Mouse (Mus musculus): ENCODE measurements around the gene AC109138.7. TPM values are rescaled to one million over a fixed set of nuclear protein-coding genes. Genes with fewer than 3 reads are reported as not detected.

Gene AC109138.7
- polyA plus RNA-seq, 1 experiment: 0.90 TPM

GRCm38 (mm10) chr19:4194776-4195650, 19.1 kb upstream of the AC109138.7 start:
- Histone ChIP-seq H3ac (ENCODE audit: control insufficient read depth, insufficient read length, low read depth) (no peak overlapping the region), H3K79me3 (ENCODE audit: low read depth) (peaks cover 29% of the 10 kb centered on the region), H3K27me3 (ENCODE audit: control insufficient read depth, insufficient read depth, insufficient read length) (no peaks in the 10 kb centered on the region), H3K79me2 (ENCODE audit: control insufficient read depth, insufficient read depth) (peaks cover 60% of the 10 kb centered on the region), H3K36me3 (ENCODE audit: control insufficient read depth, insufficient read depth) (peaks cover 67% of the 10 kb centered on the region), H3K4me3 (ENCODE audit: insufficient read depth, poor library complexity, severe bottlenecking) (no peak overlapping the region)
- TF ChIP-seq CTCF (IDR thresholded peaks at IDR 0.05; ENCODE audit: control insufficient read depth, insufficient read depth, insufficient read length) (no peak), MYOD1 (IDR thresholded peaks at IDR 0.05; ENCODE audit: control insufficient read depth, insufficient read length, low read depth) (no peak), MYOG (IDR thresholded peaks at IDR 0.05; ENCODE audit: control insufficient read depth, extremely low read depth, insufficient read length) (no peak), USF1 (IDR thresholded peaks at IDR 0.05; ENCODE audit: low read depth) (no peak), CEBPB (IDR thresholded peaks at IDR 0.05; ENCODE audit: low read depth) (no peak), MAX (IDR thresholded peaks at IDR 0.05) (no peak), FOSL1 (IDR thresholded peaks at IDR 0.05; ENCODE audit: insufficient read depth, low read length, poor library complexity, severe bottlenecking) (no peak)

GRCm38 (mm10) chr19:4196048-4196447, 18.1 kb upstream of the AC109138.7 start:
- Histone ChIP-seq H3K27me3 (ENCODE audit: control insufficient read depth, insufficient read depth, insufficient read length) (no peaks in the 10 kb centered on the region), H3K36me3 (ENCODE audit: control insufficient read depth, insufficient read depth) (peaks cover 67% of the 10 kb centered on the region), H3K4me3 (ENCODE audit: insufficient read depth, poor library complexity, severe bottlenecking) (no peak overlapping the region), H3K79me3 (ENCODE audit: low read depth) (peaks cover 38% of the 10 kb centered on the region), H3K79me2 (ENCODE audit: control insufficient read depth, insufficient read depth) (peaks cover 71% of the 10 kb centered on the region), H3ac (ENCODE audit: control insufficient read depth, insufficient read length, low read depth) (no peak overlapping the region)
- TF ChIP-seq CEBPB (IDR thresholded peaks at IDR 0.05; ENCODE audit: low read depth) (no peak), MYOD1 (IDR thresholded peaks at IDR 0.05; ENCODE audit: control insufficient read depth, insufficient read length, low read depth) (no peak), MAX (IDR thresholded peaks at IDR 0.05) (no peak), USF1 (IDR thresholded peaks at IDR 0.05; ENCODE audit: low read depth) (no peak), CTCF (IDR thresholded peaks at IDR 0.05; ENCODE audit: control insufficient read depth, insufficient read depth, insufficient read length) (no peak), FOSL1 (IDR thresholded peaks at IDR 0.05; ENCODE audit: insufficient read depth, low read length, poor library complexity, severe bottlenecking) (no peak)

- no peaks in the 10 kb centered on the region for H3K27me3 ChIP-seq (ENCODE audit: control insufficient read depth, insufficient read depth, insufficient read length)
- no peak overlapping the region for H3ac ChIP-seq (ENCODE audit: control insufficient read depth, insufficient read length, low read depth)
- peaks cover 67% of the 10 kb centered on the region for H3K36me3 ChIP-seq (ENCODE audit: control insufficient read depth, insufficient read depth)
- TF ChIP-seq FOSL1 (IDR thresholded peaks at IDR 0.05; ENCODE audit: insufficient read depth, low read length, poor library complexity, severe bottlenecking) (no peak), USF1 (IDR thresholded peaks at IDR 0.05; ENCODE audit: low read depth) (peak; percentile 25), MAX (IDR thresholded peaks at IDR 0.05) (no peak)
- H3K4me3 ChIP-seq (ENCODE audit: insufficient read depth, poor library complexity, severe bottlenecking): no peak overlapping the region
- H3K79me3 ChIP-seq (ENCODE audit: low read depth): peaks cover 38% of the 10 kb centered on the region
- peaks cover 75% of the 10 kb centered on the region for H3K79me2 ChIP-seq (ENCODE audit: control insufficient read depth, insufficient read depth)
Observed at GRCm38 (mm10) chr19:4196548-4196947, 17.6 kb upstream of the AC109138.7 start.

DNA sequence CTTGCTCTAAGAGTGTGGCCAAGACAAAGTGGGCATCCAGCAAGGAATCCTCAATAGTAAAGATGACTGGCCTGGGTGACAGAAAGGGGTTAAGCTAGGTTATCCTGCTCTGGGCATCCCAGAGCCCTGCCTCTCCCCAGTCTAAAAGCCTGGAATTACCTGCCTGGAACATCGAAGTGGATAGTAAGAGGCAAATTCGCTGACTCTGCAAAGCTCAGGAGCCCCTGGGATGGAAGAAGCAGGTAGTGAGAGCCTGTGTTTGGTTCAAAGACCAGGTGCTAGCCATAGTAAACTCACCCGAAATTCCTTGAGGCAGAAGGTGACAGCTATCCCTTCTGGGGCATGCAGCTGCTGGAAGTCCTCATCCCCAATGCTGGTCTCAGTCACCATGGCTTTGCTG, 17.0 kb upstream of the AC109138.7 start:
- no peak for TF ChIP-seq MYOG (IDR thresholded peaks at IDR 0.05; ENCODE audit: control insufficient read depth, extremely low read depth, insufficient read length)
- Histone ChIP-seq H3ac (ENCODE audit: control insufficient read depth, insufficient read length, low read depth) (no peak overlapping the region), H3K27me3 (ENCODE audit: control insufficient read depth, insufficient read depth, insufficient read length) (no peaks in the 10 kb centered on the region), H3K79me2 (ENCODE audit: control insufficient read depth, insufficient read depth) (peaks cover 73% of the 10 kb centered on the region), H3K4me3 (ENCODE audit: insufficient read depth, poor library complexity, severe bottlenecking) (no peak overlapping the region), H3K36me3 (ENCODE audit: control insufficient read depth, insufficient read depth) (peaks cover 67% of the 10 kb centered on the region), H3K79me3 (ENCODE audit: low read depth) (peaks cover 38% of the 10 kb centered on the region)

DNA sequence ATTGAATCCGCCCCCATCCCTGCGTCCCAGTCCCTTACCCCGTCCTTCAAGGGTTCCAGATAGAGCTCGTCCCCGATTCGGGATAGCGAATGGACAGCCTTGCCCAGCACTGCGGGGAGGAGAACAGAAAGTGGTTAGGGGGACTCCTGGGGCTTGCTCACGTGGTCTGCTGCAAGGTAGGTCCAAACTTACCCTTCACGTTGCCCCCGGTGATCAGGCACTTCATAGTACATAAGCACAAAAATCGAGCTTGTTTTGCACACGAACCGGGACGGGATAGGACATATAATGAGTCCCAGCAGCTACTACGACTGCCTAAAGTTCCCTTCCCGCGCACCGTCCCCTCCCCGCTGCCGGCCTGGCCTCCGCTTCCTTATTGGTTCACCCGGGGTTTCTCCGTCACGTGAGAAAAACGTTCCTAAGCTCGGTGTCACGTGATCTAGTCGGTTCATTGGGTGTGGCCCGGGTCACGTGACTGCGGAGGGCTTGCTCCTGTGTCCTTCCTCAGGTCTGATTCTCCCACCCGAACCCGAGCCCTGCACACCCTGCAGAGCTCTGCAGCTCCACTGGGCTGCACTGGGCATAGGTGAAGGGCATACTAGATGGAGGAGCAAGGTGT, 12.8 kb upstream of the AC109138.7 start, which contains the start of gene Rad9a:
Gene Rad9a, minus strand, starts transcription at position 372 of the 619 bp plus-strand sequence.
- H3K27me3 ChIP-seq (ENCODE audit: control insufficient read depth, insufficient read depth, insufficient read length): no peaks in the 10 kb centered on the region
- H3K36me3 ChIP-seq (ENCODE audit: control insufficient read depth, insufficient read depth): peaks cover 29% of the 10 kb centered on the region
- H3K79me2 ChIP-seq (ENCODE audit: control insufficient read depth, insufficient read depth): peaks cover 31% of the 10 kb centered on the region
- H3ac ChIP-seq (ENCODE audit: control insufficient read depth, insufficient read length, low read depth): peak within 1 kb of the TSS; percentile 83
- peaks cover 14% of the 10 kb centered on the region for H3K79me3 ChIP-seq (ENCODE audit: low read depth)
- peak; percentile 37 for TF ChIP-seq MAX (IDR thresholded peaks at IDR 0.05)
- no peak for TF ChIP-seq FOSL1 (IDR thresholded peaks at IDR 0.05; ENCODE audit: insufficient read depth, low read length, poor library complexity, severe bottlenecking)
- no peak for TF ChIP-seq MYOD1 (IDR thresholded peaks at IDR 0.05; ENCODE audit: control insufficient read depth, insufficient read length, low read depth)
- TF ChIP-seq USF1 (IDR thresholded peaks at IDR 0.05; ENCODE audit: low read depth): peak; percentile 99
- TF ChIP-seq CTCF (IDR thresholded peaks at IDR 0.05; ENCODE audit: control insufficient read depth, insufficient read depth, insufficient read length): no peak
- TF ChIP-seq CEBPB (IDR thresholded peaks at IDR 0.05; ENCODE audit: low read depth): no peak
- TF ChIP-seq MYOG (IDR thresholded peaks at IDR 0.05; ENCODE audit: control insufficient read depth, extremely low read depth, insufficient read length): no peak
- peak within 1 kb of the TSS; percentile 64 for H3K4me3 ChIP-seq (ENCODE audit: insufficient read depth, poor library complexity, severe bottlenecking)
